Mouse (Mus musculus) hindbrain, embryonic 12.5 days (tissue): ENCODE measurements around the gene Cysrt1. TPM values are rescaled to one million over a fixed set of nuclear protein-coding genes. Genes with fewer than 3 reads are reported as not detected.

ENCODE experiments used
- ATAC-seq: fragments of 200-750 bp; cut with Nextera tagmentation; 2 replicates; pipeline ENCODE4 v1.8.0; 2017; ENCODE audit warnings: moderate TSS enrichment; ENCODE audit not compliant: low FRiP score
- H3K27ac ChIP-seq: fragments of 300-500 bp; sonication (generic); 2 replicates; pipeline ENCODE4 v1.5.1; 2016; ENCODE audit warnings: mild to moderate bottlenecking
- H3K27me3 ChIP-seq: fragments of 300-500 bp; sonication (generic); 2 replicates; pipeline ENCODE4 v1.6.1; 2016; ENCODE audit warnings: mild to moderate bottlenecking
- H3K36me3 ChIP-seq: fragments of 300-500 bp; sonication (generic); 2 replicates; pipeline ENCODE4 v1.6.1; 2016; ENCODE audit warnings: mild to moderate bottlenecking
- H3K4me1 ChIP-seq: fragments of 300-500 bp; sonication (generic); 2 replicates; pipeline ENCODE4 v1.6.1; 2016
- H3K4me2 ChIP-seq: fragments of 300-500 bp; sonication (generic); replicated peaks from 2 replicates; pipeline ENCODE4 v1.6.1; 2016; ENCODE audit warnings: mild to moderate bottlenecking
- H3K4me3 ChIP-seq: fragments of 300-500 bp; sonication (generic); 2 replicates; pipeline ENCODE4 v1.5.1; 2016; ENCODE audit warnings: mild to moderate bottlenecking
- H3K9ac ChIP-seq: fragments of 300-500 bp; sonication (generic); 2 replicates; pipeline ENCODE4 v1.6.1; 2016; ENCODE audit warnings: mild to moderate bottlenecking, moderate library complexity
- H3K9me3 ChIP-seq: fragments of 300-500 bp; sonication (generic); replicated peaks from 2 replicates; pipeline ENCODE4 v1.6.1; 2016; ENCODE audit warnings: mild to moderate bottlenecking
- WGBS: fragments of 180-500 bp; shearing (Covaris S2); methylation state at CpG from one replicate; pipeline ENCODE4 v1.1.7; 2016; 5-methylcytosine and 5-hydroxymethylcytosine counted together
- polyA plus RNA-seq: library from polyadenylated mRNA; unstranded; fragments of >200 nt; fragmentation: Nextera tagmentation; extraction: Ambion mirVana; gene quantifications from 2 replicates; pipeline ENCODE4 v1.2.1, GENCODE M21; 2016

Gene Cysrt1
- not detected in 2 replicates for polyA plus RNA-seq

DNA sequence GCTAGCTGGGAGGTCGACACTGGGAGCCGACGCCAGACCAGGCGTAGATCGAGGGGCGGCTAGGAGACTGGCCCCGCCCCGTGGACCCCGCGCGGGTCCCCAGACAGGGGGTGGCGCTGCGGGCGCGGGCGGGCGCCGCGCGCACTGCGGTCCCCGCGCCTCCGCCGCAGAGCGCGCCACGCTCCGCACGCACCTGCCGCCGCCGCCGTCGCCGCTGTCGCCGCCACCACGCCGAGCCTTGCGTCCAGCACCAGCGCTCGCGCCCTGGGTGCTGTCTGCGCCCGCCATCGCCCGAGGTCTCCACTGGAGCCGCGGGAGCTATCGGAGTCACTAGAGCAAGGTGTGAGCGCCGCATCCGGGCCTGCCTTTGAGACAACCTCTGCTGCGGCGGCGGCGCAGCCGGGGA, at the start of gene Cysrt1, which contains the start of gene Rnf208:
Gene Cysrt1 (minus strand): TSS at position 352 of the 406 bp plus-strand sequence.
Gene Rnf208 (plus strand): TSS at position 155 of the 406 bp plus-strand sequence.
- peaks cover 24% of the 10 kb centered on the region for H3K36me3 ChIP-seq
- peak within 1 kb of the TSS; percentile 73 for H3K9ac ChIP-seq
- H3K27ac ChIP-seq: peak within 1 kb of the TSS; percentile 76
- 0% methylated on average over 7 of the region's 59 CpGs for WGBS
- H3K4me2 ChIP-seq: peak within 1 kb of the TSS; percentile 92
- H3K4me3 ChIP-seq: peak within 1 kb of the TSS; percentile 55
- H3K27me3 ChIP-seq: peaks cover 20% of the 10 kb centered on the region
- H3K4me1 ChIP-seq: peaks cover 26% of the 10 kb centered on the region
- ATAC-seq: peak; percentile 42
- H3K9me3 ChIP-seq: no peaks in the 10 kb centered on the region

DNA sequence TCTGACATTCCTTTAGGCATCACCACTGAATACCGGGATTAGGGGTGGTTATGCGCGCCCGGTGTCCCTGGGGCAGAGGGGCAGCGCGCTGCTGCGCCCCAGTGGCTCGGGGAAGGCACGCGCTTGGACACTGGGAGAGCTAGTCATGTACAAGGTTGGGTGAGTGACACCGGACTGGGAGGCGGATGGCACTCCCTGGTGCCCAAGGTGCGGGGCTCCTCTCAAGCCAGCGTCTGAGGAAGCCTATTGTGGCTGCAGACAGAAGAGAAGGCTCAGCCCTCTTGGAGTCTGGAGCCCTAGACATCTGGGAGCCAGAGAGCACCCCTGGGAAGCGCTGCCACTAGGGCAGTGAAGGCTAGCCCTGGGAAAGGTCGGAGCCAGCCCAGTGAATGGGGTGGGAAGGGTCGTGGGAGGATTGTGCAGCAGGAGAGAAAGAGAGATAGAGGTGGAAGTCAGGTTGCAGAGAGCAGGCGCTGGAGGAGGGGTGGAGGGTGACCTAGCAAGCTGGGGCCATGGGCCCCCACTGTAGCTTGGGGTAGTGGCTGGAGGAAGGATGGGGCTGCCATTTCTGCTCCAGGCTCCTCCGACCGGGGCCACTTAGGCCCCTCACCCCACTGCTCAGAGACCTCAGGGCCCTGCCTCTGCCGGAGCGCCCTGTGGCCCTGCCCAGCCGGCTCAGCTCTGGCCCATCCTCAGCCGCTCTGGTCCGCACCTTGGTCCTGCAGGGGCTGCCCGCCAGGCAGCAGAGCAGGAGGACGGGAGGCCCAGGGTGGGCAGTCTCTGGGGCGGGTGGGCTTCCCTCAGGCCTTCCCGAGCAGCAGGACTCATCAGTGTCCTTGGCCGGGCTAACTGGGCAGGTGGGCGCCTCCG, 49.2 kb upstream of the Cysrt1 start:
- peak overlapping the region; percentile 47 for H3K4me2 ChIP-seq
- H3K27ac ChIP-seq: no peak overlapping the region
- 0 out of 2 replicates have a peak, but pooled peaks have one; percentile 12 for ATAC-seq
- no peak overlapping the region for H3K9ac ChIP-seq
- H3K4me3 ChIP-seq: peak overlapping the region; percentile 31; the same call in 1 of the 2 replicates
- 8% methylated on average over 31 of the region's 32 CpGs for WGBS
- peaks cover 16% of the 10 kb centered on the region for H3K4me1 ChIP-seq
- peaks cover under 1% of the 10 kb centered on the region for H3K36me3 ChIP-seq
- H3K27me3 ChIP-seq: peaks cover 94% of the 10 kb centered on the region
- H3K9me3 ChIP-seq: no peaks in the 10 kb centered on the region

DNA sequence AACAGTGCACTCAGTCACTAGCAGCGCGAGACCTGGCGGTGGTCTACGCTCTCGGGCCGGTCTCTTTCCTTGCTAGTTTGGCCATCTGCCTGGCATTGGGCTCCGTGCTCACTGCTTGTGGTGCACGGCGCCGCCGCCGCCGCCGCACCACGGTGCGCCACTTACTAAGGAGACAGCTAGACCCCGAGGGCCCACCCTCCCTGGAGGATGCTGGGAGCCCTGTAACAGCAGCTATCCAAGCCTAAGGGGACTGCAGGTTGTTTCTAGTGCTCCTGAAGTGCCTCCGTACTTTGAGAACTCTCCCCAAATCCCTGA, 48.5 kb upstream of the Cysrt1 start:
- H3K9ac ChIP-seq: 0 out of 2 replicates have a peak overlapping the region, but pooled peaks have one; percentile 8
- H3K4me2 ChIP-seq: peak overlapping the region; percentile 40; the same call in 1 of the 2 replicates
- ATAC-seq: no peak
- peaks cover 89% of the 10 kb centered on the region for H3K27me3 ChIP-seq
- H3K36me3 ChIP-seq: peaks cover 7% of the 10 kb centered on the region
- H3K4me1 ChIP-seq: peaks cover 16% of the 10 kb centered on the region
- H3K27ac ChIP-seq: no peak overlapping the region
- WGBS: under 1% methylated on average over 18 of the region's 18 CpGs
- no peak overlapping the region; the same call in 1 of the 2 replicates for H3K4me3 ChIP-seq
- H3K9me3 ChIP-seq: no peaks in the 10 kb centered on the region

DNA sequence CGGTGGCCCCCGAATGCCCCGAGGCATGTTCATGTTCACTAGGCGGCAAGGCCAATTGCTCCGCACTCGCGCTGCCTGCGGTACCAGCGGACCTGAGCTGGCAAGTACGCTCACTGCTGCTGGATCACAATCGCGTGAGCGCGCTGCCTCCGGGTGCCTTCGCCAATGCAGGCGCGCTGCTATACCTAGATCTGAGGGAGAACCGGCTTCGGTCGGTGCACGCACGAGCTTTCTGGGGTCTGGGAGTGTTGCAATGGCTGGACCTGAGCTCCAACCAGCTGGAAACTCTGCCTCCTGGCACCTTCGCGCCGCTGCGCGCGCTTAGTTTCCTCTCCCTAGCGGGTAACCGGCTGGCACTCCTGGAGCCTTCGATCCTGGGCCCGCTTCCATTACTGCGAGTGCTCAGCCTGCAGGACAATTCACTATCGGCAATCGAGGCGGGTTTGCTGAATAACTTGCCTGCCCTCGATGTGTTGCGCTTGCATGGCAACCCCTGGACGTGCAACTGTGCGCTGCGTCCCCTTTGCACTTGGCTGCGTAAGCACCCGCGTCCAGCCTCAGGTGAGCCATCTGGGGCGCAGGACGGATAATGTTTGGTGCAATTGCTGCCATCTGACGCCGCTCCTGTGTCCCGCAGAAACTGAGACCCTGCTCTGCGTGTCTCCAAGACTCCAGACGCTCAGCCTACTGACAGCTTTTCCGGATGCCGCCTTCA, 48.0 kb upstream of the Cysrt1 start:
- peak overlapping the region; percentile 40 for H3K4me2 ChIP-seq
- H3K9ac ChIP-seq: peak overlapping the region; percentile 8; the same call in 1 of the 2 replicates
- no peak for ATAC-seq

DNA sequence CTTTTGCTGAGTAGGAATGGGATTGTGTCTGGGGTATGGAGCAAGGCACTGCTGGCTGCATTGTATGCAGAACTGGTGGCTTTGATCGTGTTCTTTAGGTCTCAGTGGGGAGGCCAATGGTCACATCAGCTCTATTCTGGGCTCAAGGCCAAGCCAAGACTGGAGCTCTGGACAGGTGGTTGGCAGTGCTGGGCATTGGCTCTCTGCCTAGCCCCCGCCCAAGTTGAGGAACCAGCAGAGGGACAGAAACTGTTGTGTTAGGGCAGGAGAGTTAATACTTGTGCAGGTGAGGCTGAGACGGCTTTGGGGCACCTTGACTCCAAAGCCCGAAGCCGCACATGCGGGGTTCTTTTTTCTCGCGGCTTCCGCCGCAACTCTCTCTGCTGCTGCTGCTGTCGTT, 47.4 kb upstream of the Cysrt1 start, which contains the start of gene Lrrc26:
Gene Lrrc26 (plus strand): TSS at position 265 of the 400 bp plus-strand sequence.
- Histone ChIP-seq H3K27me3 (peaks cover 78% of the 10 kb centered on the region), H3K4me3 (peak within 1 kb of the TSS; percentile 17), H3K36me3 (peaks cover 18% of the 10 kb centered on the region), H3K27ac (no peak within 1 kb of the TSS), H3K9ac (peak within 1 kb of the TSS; percentile 8; the same call in 1 of the 2 replicates), H3K4me2 (peak within 1 kb of the TSS; percentile 40), H3K9me3 (no peaks in the 10 kb centered on the region), H3K4me1 (peaks cover 16% of the 10 kb centered on the region)
- WGBS: 9% methylated on average over 11 of the region's 11 CpGs
- ATAC-seq: no peak

More for the DNA sequence above, 48.0 kb upstream of the Cysrt1 start:
- peaks cover 12% of the 10 kb centered on the region for H3K36me3 ChIP-seq
- 2% methylated on average over 54 of the region's 54 CpGs for WGBS
- H3K27me3 ChIP-seq: peaks cover 84% of the 10 kb centered on the region
- peaks cover 16% of the 10 kb centered on the region for H3K4me1 ChIP-seq
- H3K27ac ChIP-seq: no peak overlapping the region
- H3K4me3 ChIP-seq: peak overlapping the region; percentile 17
- H3K9me3 ChIP-seq: no peaks in the 10 kb centered on the region

DNA sequence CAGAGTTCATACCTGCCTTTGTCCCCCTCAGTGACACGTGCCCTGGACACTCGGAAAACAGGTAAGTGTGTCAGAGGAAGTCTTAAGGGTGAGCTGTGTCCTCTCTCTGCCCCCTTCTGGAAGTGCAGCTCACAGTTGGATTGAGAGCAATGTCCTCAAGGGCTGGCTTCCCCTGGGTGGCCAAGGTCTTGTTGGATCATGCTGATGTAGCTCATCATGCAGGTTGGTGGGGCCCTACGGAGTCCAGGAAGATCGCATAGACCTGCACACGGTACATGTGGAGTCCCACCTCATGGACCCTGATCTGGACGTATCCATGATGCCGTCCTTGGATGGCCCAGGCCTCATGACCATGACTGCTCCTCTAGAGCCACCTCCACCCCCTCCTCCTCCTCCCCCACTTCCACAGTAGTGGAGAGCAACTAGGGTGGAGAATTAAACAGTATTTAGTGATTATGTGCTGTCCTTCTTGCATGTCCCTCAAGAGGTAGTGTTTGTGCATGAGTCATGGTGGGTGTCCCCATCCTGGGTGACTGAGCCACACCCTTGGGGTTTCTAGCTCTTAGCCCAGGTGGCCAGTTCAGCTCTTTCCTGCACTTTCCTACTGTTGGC, 46.6 kb upstream of the Cysrt1 start:
- no peak for ATAC-seq
- H3K36me3 ChIP-seq: peaks cover 26% of the 10 kb centered on the region

DNA sequence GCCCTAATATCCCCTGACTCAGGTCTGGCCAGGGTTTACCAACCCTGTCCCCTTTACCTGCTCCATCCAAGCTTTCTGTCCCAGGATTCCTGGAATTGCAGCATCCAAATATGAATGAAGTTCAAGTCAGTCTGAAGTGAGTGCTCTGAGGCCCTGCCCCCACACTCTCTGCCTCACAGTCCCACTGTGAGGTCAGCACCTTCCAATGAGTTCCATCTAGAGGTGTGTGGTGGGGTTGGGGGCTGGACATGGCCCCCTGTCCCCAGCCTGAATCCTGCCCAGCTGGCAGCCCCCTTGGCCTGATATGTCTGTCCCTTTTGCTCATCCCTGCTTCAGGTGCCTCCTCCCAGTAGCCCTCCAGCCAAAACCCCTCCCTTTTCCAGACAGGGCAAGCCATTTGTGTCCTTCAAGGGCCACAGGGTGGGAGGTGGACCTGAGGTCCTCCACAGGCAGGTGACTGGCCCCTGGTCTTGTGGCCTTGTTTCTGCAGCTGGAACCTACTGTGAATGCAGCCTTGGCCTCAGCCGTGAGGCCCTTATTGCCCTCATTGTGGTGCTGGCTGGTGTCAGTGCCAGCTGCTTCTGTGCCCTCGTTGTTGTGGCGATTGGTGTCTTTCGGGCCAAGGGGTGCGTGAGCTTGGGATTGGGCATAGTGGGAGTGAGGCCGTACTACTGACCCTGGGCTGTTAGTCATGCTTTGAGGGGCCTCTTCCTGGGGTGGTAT, 45.8 kb upstream of the Cysrt1 start, which contains the start of gene Tmem210:
Gene Tmem210 (plus strand): TSS at position 219 of the 723 bp plus-strand sequence.
- H3K4me2 ChIP-seq: no peak within 1 kb of the TSS
- 89% methylated on average over 6 of the region's 6 CpGs for WGBS
- H3K36me3 ChIP-seq: peaks cover 33% of the 10 kb centered on the region
- peaks cover 16% of the 10 kb centered on the region for H3K4me1 ChIP-seq
- no peak for ATAC-seq
- H3K9ac ChIP-seq: no peak within 1 kb of the TSS
- no peaks in the 10 kb centered on the region for H3K9me3 ChIP-seq
- peaks cover 62% of the 10 kb centered on the region for H3K27me3 ChIP-seq
- H3K4me3 ChIP-seq: no peak within 1 kb of the TSS
- no peak within 1 kb of the TSS for H3K27ac ChIP-seq

More for the DNA sequence above, 46.6 kb upstream of the Cysrt1 start:
- Histone ChIP-seq H3K9me3 (no peaks in the 10 kb centered on the region), H3K4me1 (peaks cover 16% of the 10 kb centered on the region), H3K27me3 (peaks cover 69% of the 10 kb centered on the region), H3K27ac (no peak overlapping the region), H3K9ac (no peak overlapping the region), H3K4me2 (no peak overlapping the region), H3K4me3 (no peak overlapping the region)
- 81% methylated on average over 7 of the region's 7 CpGs for WGBS

DNA sequence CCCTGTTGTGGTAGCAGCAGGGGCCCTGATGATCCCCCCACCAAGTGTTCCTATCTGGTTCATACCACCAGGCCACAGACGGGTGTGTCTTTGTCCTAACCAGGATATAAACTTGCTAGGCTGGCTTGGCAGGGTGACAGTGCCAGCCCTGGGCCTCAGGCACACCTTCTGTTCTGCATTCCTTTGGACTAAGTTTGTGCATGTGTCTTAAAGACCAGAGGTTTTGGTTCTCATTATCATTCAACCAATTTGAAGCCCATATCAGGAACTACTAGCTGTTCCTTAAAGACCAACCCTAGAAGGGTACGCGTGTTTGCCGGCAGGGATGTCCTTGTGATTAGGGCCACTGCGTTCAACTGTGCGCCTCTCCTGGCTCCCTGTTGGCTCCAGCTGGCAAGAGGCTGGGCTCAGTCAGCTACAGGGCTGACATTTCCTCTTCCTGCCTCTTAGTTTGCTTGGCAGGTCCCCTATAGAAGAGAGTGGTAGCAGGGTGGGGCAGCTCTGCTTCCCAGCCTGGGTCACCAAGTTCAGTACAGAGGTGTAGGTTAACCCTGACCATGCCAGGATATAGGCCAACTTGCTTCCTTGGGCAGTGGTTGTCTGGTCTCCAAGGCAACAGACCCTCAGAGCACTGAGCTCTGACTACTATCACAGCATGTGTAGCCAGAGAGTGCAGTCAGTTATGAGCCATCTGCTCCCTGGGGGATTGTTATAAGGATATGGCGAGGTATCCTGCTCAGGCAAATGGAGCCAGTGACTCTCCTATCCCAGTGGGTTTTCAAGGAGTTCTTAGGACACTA, 44.8 kb upstream of the Cysrt1 start:
- H3K9ac ChIP-seq: no peak overlapping the region
- H3K4me1 ChIP-seq: peaks cover 9% of the 10 kb centered on the region
- H3K9me3 ChIP-seq: no peaks in the 10 kb centered on the region
- no peak for ATAC-seq
- no peak overlapping the region for H3K4me3 ChIP-seq
- H3K27ac ChIP-seq: no peak overlapping the region
- no peak overlapping the region for H3K4me2 ChIP-seq
- peaks cover 51% of the 10 kb centered on the region for H3K27me3 ChIP-seq
- WGBS: 55% methylated on average over 7 of the region's 7 CpGs
- peaks cover 42% of the 10 kb centered on the region for H3K36me3 ChIP-seq

DNA sequence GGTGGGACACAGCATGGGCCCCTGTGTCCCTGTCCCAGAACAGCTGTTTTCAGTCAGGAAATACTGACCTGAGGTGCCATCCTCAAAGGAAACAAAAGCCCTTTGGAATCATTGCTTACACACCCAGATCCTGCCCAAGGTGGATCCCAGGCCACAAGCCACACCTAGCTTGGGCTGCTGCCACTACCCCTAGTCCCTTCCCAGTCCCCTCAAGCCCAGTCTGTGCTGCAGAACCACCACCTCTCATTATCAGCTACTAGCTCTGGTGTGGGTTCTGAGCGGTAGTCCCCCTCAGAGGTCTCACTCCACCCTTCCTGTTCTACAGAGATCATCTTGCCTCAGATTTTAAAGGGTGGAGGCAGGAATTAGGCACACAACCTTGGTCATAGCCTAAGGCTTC, 44.1 kb upstream of the Cysrt1 start:
- no peak overlapping the region for H3K27ac ChIP-seq
- H3K36me3 ChIP-seq: peaks cover 47% of the 10 kb centered on the region
- ATAC-seq: no peak
- H3K27me3 ChIP-seq: peaks cover 44% of the 10 kb centered on the region
- no peak overlapping the region for H3K4me2 ChIP-seq
- H3K9ac ChIP-seq: no peak overlapping the region
- H3K4me1 ChIP-seq: peaks cover 5% of the 10 kb centered on the region
- no peak overlapping the region for H3K4me3 ChIP-seq
- H3K9me3 ChIP-seq: no peaks in the 10 kb centered on the region
- 75% methylated on average over 1 of the region's 1 CpGs for WGBS

DNA sequence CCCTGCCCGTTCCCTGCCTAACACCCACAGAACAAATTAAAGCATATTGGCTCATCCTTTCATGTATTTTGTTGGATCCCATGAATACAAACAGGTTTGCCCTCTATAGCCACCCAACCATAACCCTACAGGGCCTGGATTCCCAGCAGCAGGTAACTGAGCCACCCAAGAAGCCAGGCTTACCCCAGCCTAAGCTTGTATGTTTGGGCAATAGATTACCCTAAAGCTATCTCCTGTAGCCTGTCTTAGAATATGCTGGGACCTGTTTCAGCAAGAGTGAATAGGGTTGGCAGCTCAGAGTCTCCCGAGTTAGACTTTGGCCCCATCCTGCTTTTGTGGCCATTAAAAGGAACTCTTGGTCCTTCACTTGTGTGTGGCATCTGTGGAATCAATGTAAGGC, 43.3 kb upstream of the Cysrt1 start:
- Histone ChIP-seq H3K36me3 (peaks cover 54% of the 10 kb centered on the region), H3K4me2 (no peak overlapping the region), H3K27ac (no peak overlapping the region), H3K9ac (no peak overlapping the region), H3K27me3 (peaks cover 37% of the 10 kb centered on the region), H3K4me1 (peaks cover 5% of the 10 kb centered on the region), H3K4me3 (no peak overlapping the region), H3K9me3 (no peaks in the 10 kb centered on the region)
- no peak for ATAC-seq
- 91% methylated on average over 2 of the region's 2 CpGs for WGBS
